Mouse (Mus musculus) adrenal gland, adult 2 months (tissue): ENCODE data around the gene Taar9. TPM values are rescaled to one million over a fixed set of nuclear protein-coding genes. Genes with fewer than 3 reads are reported as not detected.
"Not testable (repeated sequence)": the region's sequence is repeated elsewhere in the genome, so short reads cannot be mapped to it uniquely, and the experiment has no call there.

Experiments used
- DNase-seq: peaks from one replicate; pipeline ENCODE4 v3.0.0; 2021
- polyA plus RNA-seq: library from polyadenylated mRNA; depleted of rRNA; stranded (reverse); fragments of >200 nt; gene quantifications from 2 replicates; pipeline ENCODE4 v1.2.3, GENCODE M21; 2012; rRNA removed
- total RNA-seq, 2 experiments: library from RNA; stranded (reverse); gene quantifications; 2 replicates each; pipeline ENCODE4 v1.2.3; 2021

Gene Taar9
- total and polyA plus RNA-seq, 3 experiments: not detected

DNA sequence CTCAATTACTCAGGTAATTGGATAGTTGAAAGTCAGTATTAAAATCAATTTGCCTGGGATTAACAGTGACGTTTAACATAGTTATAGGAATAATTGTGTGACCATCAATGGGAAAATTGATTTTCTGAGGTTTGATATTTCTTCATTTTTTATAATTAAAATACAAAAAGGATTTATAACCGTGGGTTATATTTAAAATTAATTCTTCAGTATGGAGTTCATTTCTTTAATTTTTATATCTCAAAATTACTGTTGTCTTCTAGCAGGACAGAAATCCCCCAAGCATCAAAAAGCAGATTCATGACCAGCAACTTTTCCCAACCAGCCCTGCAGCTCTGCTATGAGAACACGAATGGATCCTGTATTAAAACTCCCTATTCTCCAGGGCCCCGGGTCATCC is 33.1 kb downstream of the Taar9 start, which contains the start of gene Taar8a:
Gene Taar8a (plus strand): TSS at position 301 of the 400 bp plus-strand sequence.
- not testable (repeated sequence) for DNase-seq

DNA sequence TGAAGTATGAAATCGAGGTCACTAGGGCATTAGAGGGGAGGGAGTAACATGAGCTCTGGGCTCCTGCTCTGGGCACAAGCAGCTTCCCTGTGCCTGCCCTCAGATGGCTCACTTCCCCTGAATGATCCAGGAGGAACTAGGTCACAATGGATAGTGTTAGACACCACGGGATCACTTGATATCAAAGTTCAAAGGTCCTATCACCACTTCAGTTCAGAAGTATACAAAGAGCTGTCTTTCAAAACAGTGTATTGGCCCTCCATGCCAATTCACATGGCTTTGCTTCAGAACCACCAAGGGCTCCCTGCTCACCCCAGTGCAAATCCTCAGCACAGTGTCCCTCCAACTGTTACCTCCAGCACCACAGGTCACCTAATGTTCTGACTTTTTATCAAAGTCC is 34.6 kb downstream of the Taar9 start:
- DNase-seq: not testable (repeated sequence)

DNA sequence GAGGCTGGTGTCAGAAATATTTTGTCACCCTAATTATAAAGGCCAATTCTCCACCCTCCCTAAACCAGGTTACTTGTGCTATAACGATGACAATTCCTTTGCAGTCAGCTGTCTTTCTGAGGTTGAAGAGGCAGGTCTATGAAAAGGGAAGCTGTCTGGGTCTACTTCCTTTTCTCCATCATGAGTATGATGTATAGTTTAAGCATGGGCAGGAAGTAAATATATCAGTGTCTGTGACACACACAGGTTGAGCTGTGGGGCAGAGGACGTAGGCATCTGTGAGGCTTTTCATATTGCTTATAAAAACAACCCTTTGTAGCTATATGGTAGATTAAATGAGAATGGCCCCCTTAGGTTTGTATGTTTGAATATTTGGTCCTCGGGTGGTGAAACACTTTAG is 50.3 kb downstream of the Taar9 start:
- DNase-seq: no peak

Other genes starting within 250 kb of the Taar9 start
- 10 to 100 TPM; 22.7 to 49.8 TPM for gene Vnn1, start 214.8 kb downstream of the Taar9 start, total RNA-seq
- gene Vnn1, start 214.8 kb downstream of the Taar9 start, polyA plus RNA-seq: 13.8 and 19.2 TPM in 2 replicates
- gene Taar1, start 189.2 kb downstream of the Taar9 start, total RNA-seq: not detected
- not detected in 2 replicates for gene Taar1, start 189.2 kb downstream of the Taar9 start, polyA plus RNA-seq
- not detected for gene Taar2, start 171.0 kb downstream of the Taar9 start, total RNA-seq
- not detected in 2 replicates for gene Taar2, start 171.0 kb downstream of the Taar9 start, polyA plus RNA-seq
- gene Taar3, start 160.0 kb downstream of the Taar9 start, total RNA-seq: not detected
- not detected in 2 replicates for gene Taar3, start 160.0 kb downstream of the Taar9 start, polyA plus RNA-seq
- not detected for gene Taar4, start 149.0 kb downstream of the Taar9 start, total RNA-seq
- not detected in 2 replicates for gene Taar4, start 149.0 kb downstream of the Taar9 start, polyA plus RNA-seq
- gene Taar5, start 138.8 kb downstream of the Taar9 start, total RNA-seq: not detected
- not detected in 2 replicates for gene Taar5, start 138.8 kb downstream of the Taar9 start, polyA plus RNA-seq
- not detected for gene Taar6, start 123.9 kb downstream of the Taar9 start, total RNA-seq
- not detected in 2 replicates for gene Taar6, start 123.9 kb downstream of the Taar9 start, polyA plus RNA-seq
- not detected for gene Taar7a, start 116.1 kb downstream of the Taar9 start, total RNA-seq
- not detected in 2 replicates for gene Taar7a, start 116.1 kb downstream of the Taar9 start, polyA plus RNA-seq
- not detected for gene Taar7b, start 109.6 kb downstream of the Taar9 start, total RNA-seq
- not detected in 2 replicates for gene Taar7b, start 109.6 kb downstream of the Taar9 start, polyA plus RNA-seq
- gene Taar7d, start 82.3 kb downstream of the Taar9 start, total RNA-seq: not detected
- gene Taar7d, start 82.3 kb downstream of the Taar9 start, polyA plus RNA-seq: not detected in 2 replicates
- not detected for gene Taar7e, start 71.9 kb downstream of the Taar9 start, total RNA-seq
- not detected in 2 replicates for gene Taar7e, start 71.9 kb downstream of the Taar9 start, polyA plus RNA-seq
- gene Taar7f, start 60.0 kb downstream of the Taar9 start, total RNA-seq: not detected
- gene Taar7f, start 60.0 kb downstream of the Taar9 start, polyA plus RNA-seq: not detected in 2 replicates
- not detected for gene Taar8a, start 33.0 kb downstream of the Taar9 start, total RNA-seq
- gene Taar8a, start 33.0 kb downstream of the Taar9 start, polyA plus RNA-seq: not detected in 2 replicates
- not detected for gene Taar8b, start 17.2 kb downstream of the Taar9 start, total RNA-seq
- gene Taar8b, start 17.2 kb downstream of the Taar9 start, polyA plus RNA-seq: not detected in 2 replicates
- not detected for gene Taar8c, start 7.6 kb downstream of the Taar9 start, total RNA-seq
- not detected in 2 replicates for gene Taar8c, start 7.6 kb downstream of the Taar9 start, polyA plus RNA-seq
- 100 to 1,000 TPM; 115 to 182 TPM for gene Stx7, start 39.8 kb upstream of the Taar9 start, total RNA-seq
- 48.7 and 66.3 TPM in 2 replicates for gene Stx7, start 39.8 kb upstream of the Taar9 start, polyA plus RNA-seq
- under 1 TPM in 1 of 2 experiments, not detected in 1; 0.10 TPM for gene Moxd1, start 114.0 kb upstream of the Taar9 start, total RNA-seq
- gene Moxd1, start 114.0 kb upstream of the Taar9 start, polyA plus RNA-seq: 0.61 and 1.7 TPM in 2 replicates